Mouse (Mus musculus) frontal cortex, adult 2 months (tissue): ENCODE data around the gene Folr1. TPM values are rescaled to one million over a fixed set of nuclear protein-coding genes. Genes with fewer than 3 reads are reported as not detected.

Experiments
- DNase-seq, 2 experiments: peaks; one replicate each; pipeline ENCODE4 v3.0.0; 2022; ENCODE audit warnings: low spot score in 1 of 2; ENCODE audit errors: extremely low spot score in 1 of 2
- polyA plus RNA-seq: library from polyadenylated mRNA; depleted of rRNA; stranded (reverse); fragments of >200 nt; gene quantifications from 2 replicates; pipeline ENCODE4 v1.2.3, GENCODE M21; 2012; rRNA removed

Gene Folr1
- 1.1 and 2.1 TPM in 2 replicates for polyA plus RNA-seq

GRCm38 (mm10) chr7:101870629-101871028 is at the start of gene Folr1:
TSS of gene Folr1 (minus strand) at chr7:101870788.
- no peak for DNase-seq

GRCm38 (mm10) chr7:101918071-101918470 is 47.5 kb upstream of the Folr1 start:
- DNase-seq, result peak in 1 of 2 experiments; percentile 76

- DNase-seq, result no peak
These were observed 41.4 kb upstream of the Folr1 start for GRCm38 (mm10) chr7:101911982-101912381.

- DNase-seq, result no peak
These were observed 39.5 kb upstream of the Folr1 start for GRCm38 (mm10) chr7:101910138-101910537.

GRCm38 (mm10) chr7:101908367-101908766 is 37.8 kb upstream of the Folr1 start:
- DNase-seq, result no peak

GRCm38 (mm10) chr7:101906696-101907095 is 36.1 kb upstream of the Folr1 start:
- no peak for DNase-seq

GRCm38 (mm10) chr7:101906287-101906681 is 35.7 kb upstream of the Folr1 start, which contains the start of gene Tomt:
TSS of gene Tomt (minus strand) at chr7:101906359.
- no peak for DNase-seq

GRCm38 (mm10) chr7:101905561-101906286 is 35.1 kb upstream of the Folr1 start, which contains the start of gene Lamtor1:
TSS of gene Lamtor1 (plus strand) at chr7:101905904.
- peak; percentile 99 to 100 for DNase-seq

- DNase-seq, result no peak
These were observed 32.3 kb upstream of the Folr1 start for GRCm38 (mm10) chr7:101902846-101903245.

- no peak for DNase-seq
These were observed 31.4 kb upstream of the Folr1 start for GRCm38 (mm10) chr7:101901969-101902368.

GRCm38 (mm10) chr7:101900331-101901097 is 29.9 kb upstream of the Folr1 start:
- no peak for DNase-seq

GRCm38 (mm10) chr7:101896104-101897066 is 25.8 kb upstream of the Folr1 start:
- DNase-seq, result peak; percentile 98 to 99

GRCm38 (mm10) chr7:101895695-101896094 is 25.1 kb upstream of the Folr1 start:
- no peak for DNase-seq

- DNase-seq, result no peak
These were observed 17.9 kb upstream of the Folr1 start for GRCm38 (mm10) chr7:101888460-101888859.

GRCm38 (mm10) chr7:101886274-101886673 is 15.7 kb upstream of the Folr1 start:
- no peak for DNase-seq

- DNase-seq, result no peak
These were observed 13.6 kb upstream of the Folr1 start for GRCm38 (mm10) chr7:101884160-101884559.

- peak in 1 of 2 experiments; percentile 32 for DNase-seq
These were observed 12.0 kb upstream of the Folr1 start for GRCm38 (mm10) chr7:101882413-101883154.

- DNase-seq, result no peak
These were observed 10.3 kb upstream of the Folr1 start for GRCm38 (mm10) chr7:101880855-101881254.

GRCm38 (mm10) chr7:101875978-101876377 is 5.4 kb upstream of the Folr1 start:
- DNase-seq, result no peak

- DNase-seq, result no peak
These were observed 708 bp upstream of the Folr1 start for GRCm38 (mm10) chr7:101871296-101871695.
